18 mouse cellular contexts compared by ENCODE assay signal in the genomic region with DNA sequence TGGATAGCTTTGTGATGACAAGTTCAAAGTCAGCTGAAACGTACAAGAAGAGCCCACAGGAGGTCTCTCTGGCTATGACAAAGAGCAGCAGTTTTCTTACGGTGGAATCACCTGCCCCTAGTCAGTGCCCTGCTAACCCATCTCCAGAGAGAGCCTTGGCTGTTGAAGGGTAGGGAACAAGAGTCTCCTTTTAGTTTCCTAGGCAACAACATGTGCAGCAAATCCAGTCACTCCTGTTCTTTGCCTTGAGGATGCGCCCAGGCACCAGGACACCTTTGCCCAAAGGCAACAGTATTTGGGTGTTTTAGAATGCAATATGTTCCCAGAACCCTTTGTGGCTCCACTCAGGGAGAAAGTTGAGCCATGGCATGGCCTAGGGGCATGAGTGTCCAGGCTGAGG.
"Had no signal": no experiment of that assay in that cellular context is flagged by ENCODE, and none has a peak within 500 bp of the region (broad histone marks: within the 10 kb centered on the region; RNA-seq: fewer than 3 reads in every experiment).

No protein-coding gene starts in this region.

- H3K4me3 ChIP-seq: lung, embryonic 15.5 days; megakaryocyte, embryonic 14.5 days; midbrain, embryonic 13.5 days; midbrain, embryonic 15.5 days; neural tube, embryonic 12.5 days; stomach, embryonic 15.5 days had no signal

- H3K4me2 ChIP-seq: lung, embryonic 15.5 days; midbrain, embryonic 11.5 days; midbrain, embryonic 13.5 days; midbrain, embryonic 15.5 days; neural tube, embryonic 12.5 days; stomach, embryonic 15.5 days had no signal

- H3K36me3 ChIP-seq: lung, embryonic 15.5 days; stomach, embryonic 15.5 days had no signal

- DNase-seq: liver, postnatal 0 days; lung, adult 2 months; lung, postnatal 14 days; lung, postnatal 36 days; right cerebral cortex, postnatal 14 days; thymus, adult 2 months; thymus, postnatal 25 days; thymus, postnatal 4 days had no signal

- H3K27me3 ChIP-seq: lung, embryonic 15.5 days; midbrain, embryonic 13.5 days; midbrain, embryonic 15.5 days; neural tube, embryonic 12.5 days; stomach, embryonic 15.5 days had no signal

- H3K4me1 ChIP-seq: stomach, embryonic 15.5 days had no signal

- H3K9ac ChIP-seq: liver, postnatal 0 days; lung, embryonic 15.5 days; midbrain, embryonic 13.5 days; midbrain, embryonic 15.5 days; neural tube, embryonic 12.5 days; stomach, embryonic 15.5 days had no signal

- ATAC-seq: liver, postnatal 0 days; lung, postnatal 0 days; midbrain, embryonic 13.5 days; midbrain, embryonic 15.5 days had no signal

- H3K9me3 ChIP-seq: lung, embryonic 15.5 days; megakaryocyte, embryonic 14.5 days; midbrain, embryonic 13.5 days; midbrain, embryonic 15.5 days; neural tube, embryonic 12.5 days; stomach, embryonic 15.5 days had no signal

- H3K27ac ChIP-seq: lung, embryonic 15.5 days; macrophage; midbrain, embryonic 13.5 days; midbrain, embryonic 15.5 days; neural tube, embryonic 12.5 days; stomach, embryonic 15.5 days; stomach, postnatal 0 days had no signal
